Mouse (Mus musculus) spleen, adult 2 months (tissue): ENCODE measurements around the gene Ezh2. TPM values are rescaled to one million over a fixed set of nuclear protein-coding genes. Genes with fewer than 3 reads are reported as not detected.

Experiments
- DNase-seq, 2 experiments: peaks; one replicate each; pipeline versions ENCODE4 v3.0.0 to v3.0.0-alpha.2; 2012 to 2021; ENCODE audit warnings: low spot score in 2 of 2, low read depth in 1 of 2
- H3K27ac ChIP-seq: fragments of 200-500 bp; 2 replicates; pipeline ENCODE4 v1.5.1; 2012; ENCODE audit warnings: low read length, inconsistent platforms; ENCODE audit not compliant: insufficient read depth
- H3K27me3 ChIP-seq: fragments of 200-500 bp; 2 replicates; pipeline ENCODE4 v1.6.1; 2012; ENCODE audit warnings: mild to moderate bottlenecking, moderate library complexity, low read length, inconsistent platforms; ENCODE audit not compliant: control insufficient read depth, insufficient read depth
- H3K36me3 ChIP-seq: fragments of 200-500 bp; 2 replicates; pipeline ENCODE4 v1.6.1; 2012; ENCODE audit warnings: mild to moderate bottlenecking, low read length, inconsistent platforms; ENCODE audit not compliant: control insufficient read depth, insufficient read depth
- H3K4me1 ChIP-seq: fragments of 200-500 bp; 2 replicates; pipeline ENCODE4 v1.6.1; 2011; ENCODE audit warnings: inconsistent platforms; ENCODE audit not compliant: control insufficient read depth, insufficient read depth, insufficient read length
- H3K4me3 ChIP-seq: fragments of 200-500 bp; 2 replicates; pipeline ENCODE4 v1.5.1; 2011; ENCODE audit warnings: mild to moderate bottlenecking, inconsistent platforms; ENCODE audit not compliant: insufficient read depth, insufficient read length; ENCODE audit errors: extremely low read depth
- CTCF ChIP-seq: fragments of 200-500 bp; IDR thresholded peaks from 2 replicates; pipeline ENCODE4 v1.5.1; 2011; ENCODE audit warnings: mild to moderate bottlenecking, inconsistent platforms; ENCODE audit not compliant: insufficient read depth, insufficient read length, insufficient replicate concordance; ENCODE audit errors: extremely low read depth
- POLR2A ChIP-seq: fragments of 200-500 bp; IDR thresholded peaks from 2 replicates; pipeline ENCODE4 v1.6.1; 2011; ENCODE audit warnings: low read depth, low read length, inconsistent platforms
- WGBS: fragments of 180-500 bp; shearing (Covaris S2); methylation state at CpG from one replicate; pipeline ENCODE4 v1.1.7; 2018; 5-methylcytosine and 5-hydroxymethylcytosine counted together
- polyA plus RNA-seq: library from polyadenylated mRNA; depleted of rRNA; stranded (reverse); fragments of >200 nt; gene quantifications from 2 replicates; pipeline ENCODE4 v1.2.3, GENCODE M21; 2012

Ezh2 gene
- polyA plus RNA-seq, 1 experiment, result 6.8 TPM

DNA sequence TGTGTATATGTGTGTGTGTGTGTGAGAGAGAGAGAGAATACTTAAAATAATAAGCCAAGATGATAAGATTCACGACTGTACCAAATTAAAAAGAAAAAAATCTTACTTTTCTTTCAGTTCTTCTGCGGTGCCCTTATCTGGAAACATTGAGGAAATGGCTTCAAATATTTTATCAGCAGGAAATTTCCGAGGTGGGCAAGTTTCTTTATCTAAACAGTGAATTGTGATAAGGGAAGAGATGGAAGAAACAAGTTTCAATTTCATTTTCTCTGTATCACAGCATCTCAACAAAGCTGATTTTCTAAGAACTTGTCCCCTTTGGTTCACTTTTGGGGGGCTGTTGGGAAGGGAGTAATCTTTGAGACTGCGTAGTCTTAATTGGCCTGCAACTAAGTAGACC is 42.9 kb downstream of the Ezh2 start:
- Histone ChIP-seq H3K27me3 (no peaks in the 10 kb centered on the region), H3K36me3 (peaks cover 19% of the 10 kb centered on the region), H3K27ac (no peak overlapping the region), H3K4me3 (no peak overlapping the region), H3K4me1 (no peaks in the 10 kb centered on the region)
- TF ChIP-seq CTCF, result no peak
- no peak for TF ChIP-seq POLR2A
- DNase-seq, result no peak
- 80% methylated on average over 4 of the region's 4 CpGs for WGBS

- Histone ChIP-seq H3K27ac (no peak overlapping the region), H3K4me1 (no peaks in the 10 kb centered on the region), H3K36me3 (peaks cover 12% of the 10 kb centered on the region), H3K4me3 (no peak overlapping the region), H3K27me3 (no peaks in the 10 kb centered on the region)
- 90% methylated on average over 5 of the region's 5 CpGs for WGBS
- TF ChIP-seq POLR2A, result no peak
- no peak for TF ChIP-seq CTCF
- no peak for DNase-seq
Observed at GRCm38 (mm10) chr6:47535333-47535732, 59.8 kb downstream of the Ezh2 start.

DNA sequence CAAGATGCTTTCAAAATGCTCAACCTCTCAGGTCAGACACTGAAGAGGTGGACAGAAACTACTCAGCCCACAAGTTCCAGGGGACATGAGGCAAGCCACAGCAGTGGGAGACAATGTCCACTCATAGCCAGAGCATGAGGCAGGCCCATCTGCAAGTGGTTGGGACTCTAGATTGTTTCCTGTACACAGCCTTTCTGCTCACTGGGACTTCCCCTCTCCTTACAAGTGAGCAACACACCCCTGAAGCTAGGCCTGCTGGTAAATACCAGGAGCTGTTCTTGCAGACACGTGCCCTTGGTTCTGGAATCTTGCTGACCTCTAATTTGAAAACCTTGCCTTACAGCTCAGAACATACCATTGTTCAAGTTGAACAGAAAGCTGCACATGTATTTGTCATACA is 62.6 kb downstream of the Ezh2 start:
- no peaks in the 10 kb centered on the region for H3K27me3 ChIP-seq
- 79% methylated on average over 1 of the region's 1 CpGs for WGBS
- DNase-seq, result no peak
- H3K27ac ChIP-seq, result no peak overlapping the region
- no peak overlapping the region for H3K4me3 ChIP-seq
- H3K4me1 ChIP-seq, result no peaks in the 10 kb centered on the region
- TF ChIP-seq CTCF, result no peak
- TF ChIP-seq POLR2A, result no peak
- H3K36me3 ChIP-seq, result peaks cover 14% of the 10 kb centered on the region

DNA sequence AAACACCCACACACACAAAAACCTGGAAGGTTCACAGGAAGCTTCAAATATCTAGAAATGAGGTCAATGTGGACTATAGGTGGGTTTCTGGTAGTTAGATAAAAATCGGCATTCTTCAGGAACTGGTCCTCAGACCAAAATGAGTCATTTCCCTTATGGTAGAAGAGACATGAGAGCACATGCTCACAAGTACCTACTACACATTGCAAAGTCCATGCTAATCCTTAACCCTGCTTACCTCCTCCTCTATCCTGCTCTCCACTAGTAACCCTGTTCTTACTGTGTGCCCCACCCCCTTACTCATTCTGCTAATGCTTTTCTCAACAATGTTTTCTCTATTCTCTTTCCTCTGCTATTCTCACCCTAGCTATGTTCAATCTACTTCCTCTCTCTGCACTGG is 67.5 kb downstream of the Ezh2 start:
- Histone ChIP-seq H3K36me3 (peaks cover 33% of the 10 kb centered on the region), H3K27ac (no peak overlapping the region), H3K27me3 (no peaks in the 10 kb centered on the region), H3K4me1 (no peaks in the 10 kb centered on the region), H3K4me3 (no peak overlapping the region)
- 33% methylated on average over 1 of the region's 1 CpGs for WGBS
- DNase-seq, result no peak
- no peak for TF ChIP-seq POLR2A
- TF ChIP-seq CTCF, result no peak

GRCm38 (mm10) chr6:47527129-47527528 is 68.0 kb downstream of the Ezh2 start:
- Histone ChIP-seq H3K4me1 (no peaks in the 10 kb centered on the region), H3K4me3 (no peak overlapping the region), H3K36me3 (peaks cover 31% of the 10 kb centered on the region), H3K27ac (no peak overlapping the region), H3K27me3 (no peaks in the 10 kb centered on the region)
- no peak for TF ChIP-seq POLR2A
- no peak for TF ChIP-seq CTCF
- no peak for DNase-seq
- WGBS, result 86% methylated on average over 2 of the region's 2 CpGs

DNA sequence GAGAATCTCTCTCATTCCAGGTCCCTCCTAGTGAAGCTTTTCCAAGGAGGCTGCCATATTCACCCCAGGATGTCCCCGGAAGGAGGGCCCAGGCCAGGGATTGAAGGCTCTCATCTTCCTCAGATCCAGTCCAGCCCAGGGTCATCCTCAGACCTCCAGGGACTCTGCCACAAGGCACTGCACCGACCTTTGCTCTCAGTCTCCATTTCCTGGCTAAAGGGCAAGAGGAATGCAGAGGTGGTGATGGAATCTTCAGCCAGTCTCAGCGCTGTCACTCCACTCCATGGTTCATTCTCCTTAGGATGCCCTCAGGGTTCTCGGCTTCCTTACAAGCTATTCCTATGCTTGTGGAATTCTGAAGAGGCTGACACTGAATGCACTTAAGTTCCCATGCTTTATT is 68.7 kb downstream of the Ezh2 start:
- peaks cover 34% of the 10 kb centered on the region for H3K36me3 ChIP-seq
- 93% methylated on average over 4 of the region's 4 CpGs for WGBS
- H3K27me3 ChIP-seq, result no peaks in the 10 kb centered on the region
- H3K4me3 ChIP-seq, result no peak overlapping the region
- no peak for TF ChIP-seq CTCF
- no peak for TF ChIP-seq POLR2A
- no peak overlapping the region for H3K27ac ChIP-seq
- no peak for DNase-seq
- H3K4me1 ChIP-seq, result no peaks in the 10 kb centered on the region

- no peak for DNase-seq
- Histone ChIP-seq H3K4me1 (no peaks in the 10 kb centered on the region), H3K27ac (no peak overlapping the region), H3K4me3 (no peak overlapping the region), H3K36me3 (peaks cover 35% of the 10 kb centered on the region), H3K27me3 (no peaks in the 10 kb centered on the region)
- no peak for TF ChIP-seq CTCF
- TF ChIP-seq POLR2A, result no peak
- 86% methylated on average over 2 of the region's 2 CpGs for WGBS
Observed at GRCm38 (mm10) chr6:47525041-47525440, 70.1 kb downstream of the Ezh2 start.
